Mouse (Mus musculus) ZHBTc4 (cell line): ENCODE measurements at regions not wholly inside any gene's neighbourhood (a gene's known extent, or its start where the extent isn't known, plus 50 kb on each side); places are given as distances from the start of the nearest gene placed in this dataset.

Experiments
- DNase-seq: peaks from one replicate; pipeline ENCODE4 v3.0.0-alpha.2; 2011; ENCODE audit warnings: low read depth, low spot score

DNA sequence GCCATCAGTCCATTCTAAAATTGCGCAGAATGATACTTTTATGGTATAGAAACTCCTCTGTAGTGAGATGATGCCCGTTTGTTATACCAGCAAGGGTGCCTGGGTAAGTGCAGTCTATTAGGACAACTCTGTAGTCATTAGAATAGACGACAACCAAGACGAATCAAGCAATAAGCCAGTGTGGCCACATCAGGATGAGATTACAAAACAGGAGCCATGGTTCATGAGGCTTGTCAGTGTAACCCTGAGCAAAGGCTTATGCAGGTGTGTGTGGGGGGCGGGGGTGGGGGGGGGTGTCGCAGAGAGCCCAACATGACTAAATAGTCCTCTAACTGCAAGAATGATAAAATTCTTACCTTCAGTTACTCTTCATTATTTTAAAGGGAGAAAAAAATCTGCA lies 243.5 kb downstream of the Cd83 start:
- DNase-seq, result no peak

DNA sequence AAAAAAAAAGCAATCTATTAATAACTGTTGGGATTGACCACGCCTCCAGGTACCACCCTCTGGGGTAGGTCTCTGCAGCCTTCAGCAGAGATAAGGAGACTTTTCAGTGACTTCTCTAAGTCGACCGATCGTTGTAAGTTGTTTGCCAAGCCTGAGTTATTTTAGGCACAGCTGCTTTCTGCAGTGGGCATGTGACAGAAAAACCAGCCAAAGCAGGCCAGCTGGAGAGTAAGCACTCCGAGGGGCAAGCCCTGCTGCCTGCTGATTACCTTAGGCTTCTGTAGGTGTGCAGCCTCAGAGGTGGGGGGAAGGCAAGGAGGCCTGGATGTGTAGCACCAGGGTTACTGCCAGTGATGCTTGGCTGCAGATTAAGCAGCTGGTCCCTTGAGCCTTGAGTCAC lies 246.0 kb downstream of the Cd83 start:
- DNase-seq, result no peak

DNA sequence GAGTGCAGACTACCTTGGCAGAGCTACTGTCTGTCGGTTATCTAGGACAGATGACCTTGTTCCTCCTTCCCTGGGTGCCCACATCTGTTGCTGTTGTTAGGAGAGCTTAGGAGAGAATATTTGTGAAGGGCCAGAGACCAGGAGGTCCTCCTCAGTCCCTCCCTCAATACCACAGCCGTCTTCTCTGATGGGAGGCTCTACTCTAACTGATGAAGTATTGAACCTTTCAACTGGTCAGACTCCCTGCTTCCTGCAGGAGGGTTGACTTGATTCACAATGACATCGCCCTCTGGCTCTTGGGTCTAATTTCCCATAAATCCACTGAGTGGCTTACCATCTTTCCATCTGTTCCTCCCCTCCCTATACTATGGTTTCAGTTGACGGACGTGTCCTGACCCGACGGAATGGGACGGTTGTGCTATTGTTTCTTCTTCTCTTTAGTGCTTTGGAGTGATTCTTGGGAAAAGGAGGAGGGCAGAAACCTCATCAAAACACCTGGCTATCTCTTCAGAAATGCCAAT lies 253.3 kb downstream of the Cd83 start:
- no peak for DNase-seq

- DNase-seq, result no peak
These were observed 253.7 kb downstream of the Cd83 start for GRCm38 (mm10) chr13:44038322-44038721.

DNA sequence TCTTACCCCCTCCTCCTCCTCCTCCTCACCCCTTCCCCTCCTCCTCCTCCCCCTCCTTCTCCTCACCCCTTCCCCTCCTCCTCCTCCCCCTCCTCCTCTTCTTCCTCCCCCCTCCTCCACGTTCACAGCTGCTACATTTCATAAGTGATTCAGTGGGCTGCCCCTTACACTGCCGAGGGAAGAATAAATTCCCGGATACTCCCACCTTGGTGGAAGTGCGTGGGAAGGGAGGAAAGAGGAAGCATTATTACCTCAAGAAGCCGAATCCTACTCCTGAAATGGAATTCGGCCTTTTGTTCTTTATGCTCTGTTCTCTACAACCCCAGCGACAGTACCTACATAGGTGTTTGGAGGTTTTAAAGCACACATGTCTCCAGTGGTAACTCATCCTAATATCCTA lies 256.1 kb downstream of the Cd83 start:
- DNase-seq, result no peak

- DNase-seq, result no peak
These were observed 258.3 kb downstream of the Cd83 start for GRCm38 (mm10) chr13:44042730-44043493.

GRCm38 (mm10) chr13:44043494-44043885 lies 258.9 kb downstream of the Cd83 start:
- no peak for DNase-seq

- DNase-seq, result no peak
These were observed 260.1 kb downstream of the Cd83 start for GRCm38 (mm10) chr13:44044546-44045216.

DNA sequence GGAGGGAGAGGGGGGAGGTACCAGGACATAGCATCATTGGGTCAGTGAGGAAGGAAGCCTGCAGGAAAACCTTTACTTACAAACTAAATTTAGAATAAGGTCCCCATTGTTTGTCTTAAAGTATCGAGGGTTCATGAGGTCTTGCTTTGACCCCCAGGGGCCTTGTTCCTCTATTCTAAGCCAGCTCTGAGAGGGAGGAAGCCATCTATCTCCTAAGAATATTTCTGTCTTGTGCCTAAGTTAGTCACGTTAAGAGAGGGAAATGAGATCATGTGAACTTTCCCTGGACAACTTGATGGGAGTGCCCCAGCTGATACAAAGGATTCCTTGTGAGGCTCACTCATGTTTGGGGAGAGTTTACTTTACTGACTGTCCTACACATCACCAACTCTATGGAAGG lies 261.9 kb downstream of the Cd83 start:
- no peak for DNase-seq

DNA sequence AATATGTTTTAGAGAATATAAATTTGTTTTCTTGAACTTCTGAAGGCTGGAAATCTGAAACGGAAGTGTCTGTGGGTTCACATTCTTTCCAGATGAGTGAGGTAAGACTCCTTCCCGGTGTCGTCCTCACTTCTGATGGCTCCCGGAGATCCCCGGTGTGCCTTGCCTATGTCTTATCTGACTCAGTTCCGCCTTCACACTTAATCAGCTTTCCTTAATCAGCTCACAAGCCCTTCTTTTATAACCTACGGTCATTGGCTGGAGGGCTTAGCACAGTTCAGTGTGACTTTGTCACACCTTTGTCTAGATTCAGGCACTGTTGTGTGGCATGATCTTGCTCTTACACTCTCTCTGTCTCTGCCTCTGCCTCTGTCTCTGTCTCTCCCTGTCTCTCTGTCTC lies 269.6 kb downstream of the Cd83 start:
- DNase-seq, result no peak

DNA sequence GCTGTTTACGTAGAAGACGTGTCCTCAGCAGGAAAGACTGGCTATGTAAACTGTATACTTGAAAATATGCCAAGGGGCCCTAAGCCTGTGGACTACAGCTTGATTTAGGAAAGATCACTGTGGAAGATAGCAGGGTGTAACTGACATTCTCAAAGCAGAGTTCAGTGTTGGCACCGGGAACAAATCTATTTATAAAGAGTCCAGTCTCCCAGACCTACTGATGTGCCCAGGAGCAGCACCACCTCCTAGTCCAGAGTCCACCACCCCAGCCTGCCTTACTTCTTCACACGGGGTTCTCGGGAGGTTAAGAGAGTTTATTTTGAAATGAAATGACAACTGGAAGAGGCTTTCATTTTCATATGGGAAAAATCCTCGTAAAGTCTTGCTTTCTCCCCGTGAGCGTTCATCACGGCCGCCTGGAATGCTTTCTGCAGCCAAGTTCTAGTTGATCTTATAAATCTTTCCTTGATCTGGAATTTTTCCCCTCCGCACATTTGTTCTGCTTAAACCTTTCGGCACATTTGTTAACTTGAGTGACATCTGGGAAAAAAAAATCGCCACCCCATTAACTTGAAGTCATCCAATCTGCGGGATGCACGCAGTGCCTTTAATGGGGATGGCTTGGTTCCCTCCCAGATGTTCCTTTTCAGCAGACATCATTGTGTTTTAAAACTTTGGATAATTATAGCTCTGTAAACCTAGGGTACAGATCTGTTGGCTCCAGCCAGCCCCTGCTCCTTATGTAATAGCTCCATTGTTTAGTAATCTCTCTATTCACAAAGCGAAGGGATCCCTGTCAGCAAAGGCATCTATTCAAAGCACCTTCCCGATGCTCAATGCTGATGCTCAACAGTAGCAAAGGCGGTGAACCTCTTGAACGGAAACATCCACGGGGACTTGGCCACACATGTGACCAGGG lies 271.3 kb downstream of the Cd83 start:
- peak; percentile 22 for DNase-seq

DNA sequence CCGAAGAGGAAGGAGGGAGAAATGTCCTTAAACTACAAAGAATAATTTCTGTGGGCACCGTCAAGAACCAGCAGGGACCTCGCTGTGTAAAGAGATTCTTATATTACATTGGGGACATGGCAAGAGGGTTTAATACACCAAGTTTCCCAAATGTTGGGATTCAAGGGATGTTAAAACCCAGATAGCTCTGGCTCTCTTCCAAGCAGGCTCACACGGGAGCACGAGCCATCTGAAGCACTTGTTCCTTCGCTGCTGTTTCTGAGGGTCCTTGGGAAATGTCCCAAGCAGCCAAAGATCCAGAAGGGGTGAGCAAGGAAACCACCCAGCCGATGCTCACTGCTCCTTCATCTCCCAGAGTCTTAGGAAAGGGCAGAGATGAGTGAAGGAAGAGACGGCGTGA lies 272.1 kb downstream of the Cd83 start:
- no peak for DNase-seq

GRCm38 (mm10) chr13:44057542-44057941 lies 273.0 kb downstream of the Cd83 start:
- no peak for DNase-seq

- no peak for DNase-seq
These were observed 273.7 kb downstream of the Cd83 start for GRCm38 (mm10) chr13:44058277-44058676.

GRCm38 (mm10) chr13:44059436-44059835 lies 274.9 kb downstream of the Cd83 start:
- DNase-seq, result no peak

- no peak for DNase-seq
These were observed 276.7 kb downstream of the Cd83 start for GRCm38 (mm10) chr13:44061286-44061685.

- no peak for DNase-seq
These were observed 277.2 kb downstream of the Cd83 start for GRCm38 (mm10) chr13:44061721-44062300.

GRCm38 (mm10) chr13:44063317-44063716 lies 278.7 kb downstream of the Cd83 start:
- peak; percentile 52 for DNase-seq

GRCm38 (mm10) chr13:44064026-44064425 lies 279.5 kb downstream of the Cd83 start:
- peak; percentile 63 for DNase-seq

DNA sequence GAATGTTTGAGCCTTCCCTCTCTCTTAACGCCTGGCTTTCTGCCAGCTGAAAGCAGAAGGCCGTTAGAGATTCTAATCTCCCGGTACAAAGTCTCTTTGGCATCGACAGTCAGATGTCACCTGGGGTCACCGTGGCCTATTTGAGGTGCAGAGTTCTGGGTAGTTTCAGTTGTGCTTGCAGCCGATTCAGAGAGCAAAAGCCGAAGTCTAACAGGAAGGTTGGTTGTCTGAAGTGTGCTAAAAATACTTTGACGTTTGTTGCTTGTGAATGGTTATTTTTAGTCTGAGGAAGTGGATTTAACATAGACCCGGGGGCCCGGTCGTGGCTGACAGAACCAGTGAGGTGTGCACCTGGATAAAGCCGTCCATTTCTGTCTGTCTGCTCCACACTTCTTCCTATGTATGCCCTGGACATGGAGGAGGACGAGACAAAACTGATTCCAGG lies 281.2 kb downstream of the Cd83 start:
- no peak for DNase-seq

- no peak for DNase-seq
These were observed 282.7 kb downstream of the Cd83 start for GRCm38 (mm10) chr13:44067244-44067643.

DNA sequence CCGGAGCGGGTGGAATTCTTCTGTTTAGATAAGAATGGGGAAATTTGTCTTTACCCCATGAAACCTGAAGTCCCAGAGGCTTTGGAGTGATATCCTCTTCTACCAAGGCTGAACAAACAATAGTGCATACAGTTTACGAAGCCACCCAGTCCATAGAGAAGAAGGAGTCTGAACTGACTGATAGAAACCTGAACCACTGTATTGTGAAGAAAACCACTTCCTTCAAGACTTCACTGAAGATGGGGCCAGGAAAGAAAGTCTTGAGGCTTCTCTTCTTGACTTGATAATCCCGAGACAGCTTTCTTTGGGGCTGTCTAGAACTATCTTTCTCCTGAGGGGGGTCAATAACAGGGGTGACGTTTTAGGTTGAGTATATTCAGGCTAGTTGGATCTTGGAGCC lies 284.4 kb downstream of the Cd83 start:
- no peak for DNase-seq
